Comparison of ENCODE assay signal across 27 mouse cellular contexts in genomic region chr1:162042384-162042783, GRCm38 (mm10).
A peak's percentile ranks its signal among the peaks of the same experiment; 100 is the strongest.
DNase-seq lines count a peak whose midpoint lies in the region; ATAC-seq and TF ChIP-seq lines count a peak whose summit lies in the region.
"Had no signal": no experiment of that assay in that cellular context is flagged by ENCODE, and none has a peak within 500 bp of the region (broad histone marks: within the 10 kb centered on the region; RNA-seq: fewer than 3 reads in every experiment).

No protein-coding gene starts in this region.

- H3K4me1 ChIP-seq in CH12.LX (ENCODE audit: control insufficient read depth in 1 of 2, insufficient read depth in 2 of 2), result peaks cover 32 to 58% of the 10 kb centered on the region in 2 experiments
- H3K4me1 ChIP-seq in embryonic facial prominence, embryonic 10.5 days, result peaks cover 50% of the 10 kb centered on the region
- peaks cover 28% of the 10 kb centered on the region for H3K4me1 ChIP-seq in embryonic fibroblast, embryonic 13.5 days (ENCODE audit: control insufficient read depth, insufficient read depth, low read length)
- H3K4me1 ChIP-seq in limb, embryonic 15.5 days, result peaks cover 47% of the 10 kb centered on the region

- H3K4me3 ChIP-seq in CH12.LX (replicated peaks in 1 of 3; ENCODE audit: low read depth in 2 of 3, low read length in 2 of 3, poor library complexity in 1 of 3), result no peak overlapping the region
- H3K4me3 ChIP-seq in embryonic facial prominence, embryonic 10.5 days, result no peak overlapping the region
- H3K4me3 ChIP-seq in embryonic fibroblast, embryonic 13.5 days (ENCODE audit: insufficient read depth, low read length), result no peak overlapping the region
- H3K4me3 ChIP-seq in limb, embryonic 15.5 days, result no peak overlapping the region
- H3K4me3 ChIP-seq: forebrain, embryonic 12.5 days; hindbrain, embryonic 10.5 days; hindbrain, embryonic 15.5 days; left cerebral cortex, adult 2 months; liver, embryonic 15.5 days; midbrain, embryonic 10.5 days; midbrain, embryonic 15.5 days had no signal

- no peak overlapping the region for H3K9ac ChIP-seq in CH12.LX (ENCODE audit: insufficient read depth, low read depth)
- H3K9ac ChIP-seq in limb, embryonic 15.5 days, result no peak overlapping the region
- H3K9ac ChIP-seq: forebrain, embryonic 12.5 days; forebrain, postnatal 0 days; hindbrain, embryonic 15.5 days; liver, embryonic 15.5 days; lung, embryonic 14.5 days; midbrain, embryonic 15.5 days had no signal

- no peak for ATAC-seq in limb, embryonic 15.5 days (ENCODE audit: insufficient number of reproducible peaks, low FRiP score, low TSS enrichment, low read depth)
- ATAC-seq: forebrain, postnatal 0 days; inflammation-experienced regulatory T-cells, adult 6 months; midbrain, embryonic 15.5 days; Patski had no signal

- no peak for TF ChIP-seq POLR2A in CH12.LX (IDR thresholded peaks at IDR 0.05; ENCODE audit: low read depth, low read length)
- no peak for TF ChIP-seq POLR2A in embryonic fibroblast, embryonic 13.5 days (IDR thresholded peaks at IDR 0.05; ENCODE audit: low read depth, low read length)

- H3K27ac ChIP-seq in CH12.LX (ENCODE audit: insufficient read depth, low read depth), result no peak overlapping the region; the same call in 1 of the 2 replicates
- H3K27ac ChIP-seq in embryonic facial prominence, embryonic 10.5 days (replicated peaks), result peak overlapping the region; percentile 82
- peak overlapping the region; percentile 76 for H3K27ac ChIP-seq in embryonic fibroblast, embryonic 13.5 days (ENCODE audit: insufficient read depth, low read length)
- 0 out of 2 replicates have a peak overlapping the region, but pooled peaks have one; percentile 87 for H3K27ac ChIP-seq in limb, embryonic 15.5 days
- H3K27ac ChIP-seq: forebrain, embryonic 12.5 days; hindbrain, embryonic 10.5 days; hindbrain, embryonic 15.5 days; left cerebral cortex, adult 2 months; liver, embryonic 15.5 days; midbrain, embryonic 10.5 days; midbrain, embryonic 15.5 days had no signal

- peaks cover 4% of the 10 kb centered on the region for H3K9me3 ChIP-seq in CH12.LX (replicated peaks; ENCODE audit: low read length)
- no peaks in the 10 kb centered on the region for H3K9me3 ChIP-seq in embryonic facial prominence, embryonic 10.5 days
- no peaks in the 10 kb centered on the region for H3K9me3 ChIP-seq in limb, embryonic 15.5 days
- H3K9me3 ChIP-seq: forebrain, embryonic 12.5 days; hindbrain, embryonic 10.5 days; hindbrain, embryonic 15.5 days; liver, embryonic 15.5 days; midbrain, embryonic 10.5 days; midbrain, embryonic 15.5 days had no signal

- no peak for DNase-seq in CH12.LX (ENCODE audit: extremely low read depth)
- no peak for DNase-seq in embryonic facial prominence, embryonic 10.5 days (ENCODE audit: low spot score)
- DNase-seq in right cerebral cortex, adult 18-20 months, result no peak
- no peak for DNase-seq in layer of hippocampus, adult 18-20 months (ENCODE audit: low spot score in 2 of 2)
- no peak for DNase-seq in right cerebral cortex, postnatal 10 days (ENCODE audit: low spot score in 2 of 2)
- DNase-seq: adrenal gland, postnatal 10 days; B cell, adult 2 months; cerebellum, adult 18-20 months; cerebellum, postnatal 14 days; forebrain, postnatal 0 days; heart, postnatal 14 days; kidney, adult 11 months; kidney, postnatal 14 days; lung, embryonic 14.5 days; lung, postnatal 14 days; thymus, postnatal 14 days had no signal

- H3K27me3 ChIP-seq in CH12.LX (replicated peaks), result no peaks in the 10 kb centered on the region
- no peaks in the 10 kb centered on the region for H3K27me3 ChIP-seq in embryonic facial prominence, embryonic 10.5 days (replicated peaks; ENCODE audit: low read depth, poor library complexity, severe bottlenecking)
- H3K27me3 ChIP-seq in limb, embryonic 15.5 days, result no peaks in the 10 kb centered on the region
- H3K27me3 ChIP-seq: forebrain, embryonic 12.5 days; hindbrain, embryonic 15.5 days; liver, embryonic 15.5 days; midbrain, embryonic 15.5 days; Patski had no signal

- H3K79me2 ChIP-seq in CH12.LX (replicated peaks; ENCODE audit: control insufficient read depth, extremely low read depth, insufficient read depth, poor library complexity, severe bottlenecking), result no peaks in the 10 kb centered on the region

- TF ChIP-seq EP300 in CH12.LX (IDR thresholded peaks at IDR 0.05; ENCODE audit: low read length), result no peak

- dilution Hi-C loops in CH12.LX (cut with MboI; ENCODE audit: extremely low pct_ligation_motif_present, extremely low pct_unique_long_range_greater_than_20kb, low sequenced_read_pairs), result no loop called here

- no peak for TF ChIP-seq RAD21 in CH12.LX (IDR thresholded peaks at IDR 0.05; ENCODE audit: low read depth, low read length)

- no peak for TF ChIP-seq CTCF in CH12.LX (conservative IDR thresholded peaks at IDR 0.05 in 1 of 2, IDR thresholded peaks at IDR 0.05 in 1 of 2; ENCODE audit: low read depth in 2 of 2, low read length in 2 of 2)
- TF ChIP-seq CTCF in embryonic fibroblast, embryonic 13.5 days (IDR thresholded peaks at IDR 0.05; ENCODE audit: borderline replicate concordance, insufficient read depth, low read length), result no peak

- H3K36me3 ChIP-seq in CH12.LX (replicated peaks in 1 of 2; ENCODE audit: control insufficient read depth in 1 of 2, insufficient read depth in 1 of 2, low read length in 1 of 2), result peaks cover 0 to 4% of the 10 kb centered on the region in 2 experiments
- H3K36me3 ChIP-seq in embryonic facial prominence, embryonic 10.5 days (replicated peaks), result no peaks in the 10 kb centered on the region
- no peaks in the 10 kb centered on the region for H3K36me3 ChIP-seq in limb, embryonic 15.5 days
- H3K36me3 ChIP-seq: forebrain, embryonic 12.5 days; hindbrain, embryonic 10.5 days; hindbrain, embryonic 15.5 days; liver, embryonic 15.5 days; midbrain, embryonic 10.5 days; midbrain, embryonic 15.5 days had no signal

- H3K4me2 ChIP-seq in CH12.LX (ENCODE audit: insufficient read depth, low read depth, poor library complexity, severe bottlenecking), result no peak overlapping the region
- H3K4me2 ChIP-seq in limb, embryonic 15.5 days, result no peak overlapping the region
- H3K4me2 ChIP-seq: forebrain, embryonic 12.5 days; hindbrain, embryonic 15.5 days; liver, embryonic 15.5 days; lung, embryonic 14.5 days; midbrain, embryonic 15.5 days had no signal

- WGBS in embryonic facial prominence, embryonic 10.5 days, result 64% methylated on average over 5 of the region's 5 CpGs
- WGBS in limb, embryonic 15.5 days, result 70% methylated on average over 5 of the region's 5 CpGs

- in situ Hi-C loops in CH12.LX (cut with MboI; ENCODE audit: low pct_ligation_motif_present, low pct_unique_long_range_greater_than_20kb, low sequenced_read_pairs), result no loop called here

TF ChIP-seq in CH12.LX, 34 proteins besides CTCF, POLR2A, EP300 and RAD21:
- no peak for TF ChIP-seq MAX (IDR thresholded peaks at IDR 0.05; ENCODE audit: low read length)
- peak; percentile 77 for TF ChIP-seq MAFK (IDR thresholded peaks at IDR 0.05; ENCODE audit: insufficient replicate concordance, low read length)
